Mouse (Mus musculus) limb, embryonic 14.5 days (tissue): ENCODE measurements around the gene Ocrl. TPM values are rescaled to one million over a fixed set of nuclear protein-coding genes. Genes with fewer than 3 reads are reported as not detected.
A peak's percentile ranks its signal among the peaks of the same experiment; 100 is the strongest.

Experiments used
- ATAC-seq: fragments of 200-750 bp; cut with Nextera tagmentation; 2 replicates; pipeline ENCODE4 v1.8.0; 2017; ENCODE audit warnings: low read depth, moderate number of reproducible peaks, moderate TSS enrichment; ENCODE audit not compliant: low FRiP score
- DNase-seq: peaks from one replicate; pipeline ENCODE4 v3.0.0-alpha.2; 2015; ENCODE audit warnings: low spot score
- H3K27ac ChIP-seq: fragments of 300-500 bp; sonication (generic); replicated peaks from 2 replicates; pipeline ENCODE4 v1.5.1; 2014; ENCODE audit warnings: low read depth, mild to moderate bottlenecking, low read length, moderate library complexity, mixed read lengths
- H3K27me3 ChIP-seq: fragments of 300-500 bp; sonication (generic); 2 replicates; pipeline ENCODE4 v1.6.1; 2014; ENCODE audit warnings: low read length, mixed read lengths; ENCODE audit not compliant: control insufficient read depth, insufficient read depth
- H3K36me3 ChIP-seq: fragments of 300-500 bp; sonication (generic); 2 replicates; pipeline ENCODE4 v1.6.1; 2014; ENCODE audit warnings: mild to moderate bottlenecking, low read length, moderate library complexity, mixed read lengths; ENCODE audit not compliant: control insufficient read depth, insufficient read depth
- H3K4me1 ChIP-seq: fragments of 300-500 bp; sonication (generic); 2 replicates; pipeline ENCODE4 v1.6.1; 2014; ENCODE audit warnings: antibody characterized with exemption, low read length, mixed read lengths; ENCODE audit not compliant: control insufficient read depth, insufficient read depth
- H3K4me2 ChIP-seq: fragments of 300-500 bp; sonication (generic); replicated peaks from 2 replicates; pipeline ENCODE4 v1.6.1; 2014; ENCODE audit warnings: low read depth, mild to moderate bottlenecking, low read length, moderate library complexity; ENCODE audit not compliant: severe bottlenecking
- H3K4me3 ChIP-seq: fragments of 300-500 bp; sonication (generic); replicated peaks from 2 replicates; pipeline ENCODE4 v1.5.1; 2014; ENCODE audit warnings: low read length
- H3K9ac ChIP-seq: fragments of 300-500 bp; sonication (generic); 2 replicates; pipeline ENCODE4 v1.6.1; 2014; ENCODE audit warnings: mild to moderate bottlenecking, low read depth, low read length, moderate library complexity; ENCODE audit not compliant: severe bottlenecking
- H3K9me3 ChIP-seq: fragments of 300-500 bp; sonication (generic); 2 replicates; pipeline ENCODE4 v1.6.1; 2016; ENCODE audit warnings: low read length; ENCODE audit not compliant: control insufficient read depth
- POLR2A ChIP-seq: fragments of 200-500 bp; IDR thresholded peaks from 2 replicates; pipeline ENCODE4 v1.8.0; 2012; ENCODE audit warnings: inconsistent platforms, mild to moderate bottlenecking, moderate library complexity, borderline replicate concordance; ENCODE audit not compliant: insufficient read depth, insufficient read length; ENCODE audit errors: extremely low read depth
- WGBS: fragments of 180-500 bp; shearing (Covaris S2); extraction: QIAGEN DNeasy Blood & Tissue Kit; methylation state at CpG from one replicate; pipeline ENCODE4 v1.1.7; 2014; 5-methylcytosine and 5-hydroxymethylcytosine counted together
- polyA plus RNA-seq, 2 experiments: library from polyadenylated mRNA; depleted of rRNA in 1 of 2; stranded (reverse) in 1 of 2; unstranded in 1 of 2; fragments of >200 nt; fragmentation: Nextera tagmentation in 1 of 2; extraction: Ambion mirVana in 1 of 2; gene quantifications; 2 replicates each; pipeline versions ENCODE4 v1.2.1 to v1.2.3; 2012 to 2014

Ocrl gene
- polyA plus RNA-seq, 2 experiments, result 21.8 to 50.0 TPM

GRCm38 (mm10) chrX:47920541-47920940, 8.4 kb downstream of the Ocrl start:
- Histone ChIP-seq H3K9me3 (no peaks in the 10 kb centered on the region), H3K9ac (no peak overlapping the region), H3K36me3 (peaks cover 8% of the 10 kb centered on the region; the same call in 1 of the 2 replicates), H3K4me3 (no peak overlapping the region), H3K4me1 (no peaks in the 10 kb centered on the region), H3K27me3 (no peaks in the 10 kb centered on the region), H3K27ac (no peak overlapping the region), H3K4me2 (no peak overlapping the region)
- ATAC-seq (no peak), DNase-seq (no peak)
- 86% methylated on average over 5 of the region's 5 CpGs for WGBS
- TF ChIP-seq POLR2A, result no peak

DNA sequence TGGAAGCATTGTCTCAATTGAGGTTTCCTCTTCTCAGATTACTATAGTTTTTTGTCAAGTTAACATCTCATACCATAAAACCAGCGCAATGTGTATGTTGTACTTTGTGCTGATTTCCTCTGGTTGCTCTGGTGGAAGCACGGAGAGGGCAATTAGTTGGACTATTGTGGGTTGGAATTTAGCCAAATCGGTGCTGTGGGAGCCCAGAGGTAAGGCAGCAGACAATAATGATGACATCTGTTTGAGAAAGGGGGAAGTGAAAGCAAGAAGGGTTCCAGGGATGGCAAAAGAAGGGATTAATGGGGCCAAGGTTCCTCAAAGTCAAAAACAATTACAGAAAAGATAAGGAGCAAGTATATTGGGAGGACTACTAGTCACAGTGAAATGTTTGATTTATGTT, 15.8 kb downstream of the Ocrl start:
- H3K27me3 ChIP-seq, result no peaks in the 10 kb centered on the region

DNA sequence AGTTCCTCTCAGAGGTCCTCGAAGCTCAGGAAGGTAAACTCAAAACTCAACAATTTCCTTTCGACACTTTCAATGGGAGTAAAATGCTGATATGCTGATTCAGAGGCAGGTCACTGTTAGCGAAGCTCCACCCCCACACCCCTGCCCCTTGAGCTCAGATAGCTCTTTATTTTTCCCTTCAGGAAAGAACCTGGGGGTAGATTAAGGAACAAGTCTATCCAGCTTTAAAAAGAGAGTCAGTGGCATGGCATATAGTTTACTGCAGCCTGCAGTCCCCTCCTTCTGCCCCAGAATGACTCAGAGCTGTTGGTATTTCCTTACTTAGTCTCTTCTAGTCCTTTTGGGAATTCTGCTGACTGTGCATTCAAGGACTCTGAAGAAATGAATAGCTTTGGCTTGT, 18.3 kb downstream of the Ocrl start:
- DNase-seq, result no peak

More for the DNA sequence above, 15.8 kb downstream of the Ocrl start:
- no peak overlapping the region for H3K4me2 ChIP-seq
- H3K9me3 ChIP-seq, result no peaks in the 10 kb centered on the region
- no peaks in the 10 kb centered on the region; the same call in 1 of the 2 replicates for H3K36me3 ChIP-seq
- no peak overlapping the region for H3K27ac ChIP-seq
- H3K4me3 ChIP-seq, result no peak overlapping the region
- 63% methylated on average over 3 of the region's 3 CpGs for WGBS
- no peak overlapping the region for H3K9ac ChIP-seq
- no peak for ATAC-seq
- TF ChIP-seq POLR2A, result no peak
- DNase-seq, result no peak
- H3K4me1 ChIP-seq, result no peaks in the 10 kb centered on the region

GRCm38 (mm10) chrX:47934352-47934751, 22.2 kb downstream of the Ocrl start:
- Histone ChIP-seq H3K9ac (no peak overlapping the region), H3K36me3 (peaks cover 4% of the 10 kb centered on the region; the same call in 1 of the 2 replicates), H3K4me3 (no peak overlapping the region), H3K9me3 (no peaks in the 10 kb centered on the region), H3K4me2 (no peak overlapping the region), H3K4me1 (no peaks in the 10 kb centered on the region), H3K27ac (no peak overlapping the region), H3K27me3 (no peaks in the 10 kb centered on the region)
- TF ChIP-seq POLR2A, result no peak
- WGBS, result 85% methylated on average over 11 of the region's 11 CpGs
- ATAC-seq, result no peak
- no peak for DNase-seq

More for the DNA sequence above, 18.3 kb downstream of the Ocrl start:
- no peak for TF ChIP-seq POLR2A
- peaks cover 4% of the 10 kb centered on the region; the same call in 1 of the 2 replicates for H3K36me3 ChIP-seq
- H3K9me3 ChIP-seq, result no peaks in the 10 kb centered on the region
- H3K27me3 ChIP-seq, result no peaks in the 10 kb centered on the region
- no peaks in the 10 kb centered on the region for H3K4me1 ChIP-seq
- H3K4me2 ChIP-seq, result no peak overlapping the region
- H3K9ac ChIP-seq, result no peak overlapping the region
- H3K27ac ChIP-seq, result no peak overlapping the region
- ATAC-seq, result no peak
- 76% methylated on average over 3 of the region's 3 CpGs for WGBS
- no peak overlapping the region for H3K4me3 ChIP-seq

GRCm38 (mm10) chrX:47936885-47937284, 24.7 kb downstream of the Ocrl start:
- Histone ChIP-seq H3K9me3 (no peaks in the 10 kb centered on the region), H3K4me2 (no peak overlapping the region), H3K4me3 (no peak overlapping the region), H3K4me1 (no peaks in the 10 kb centered on the region), H3K9ac (no peak overlapping the region), H3K27me3 (no peaks in the 10 kb centered on the region), H3K27ac (no peak overlapping the region), H3K36me3 (peaks cover 4% of the 10 kb centered on the region; the same call in 1 of the 2 replicates)
- ATAC-seq (no peak), DNase-seq (no peak)
- no peak for TF ChIP-seq POLR2A
- WGBS, result 72% methylated on average over 5 of the region's 5 CpGs

- WGBS, result 9% methylated on average over 2 of the region's 2 CpGs
- TF ChIP-seq POLR2A, result no peak
- H3K9ac ChIP-seq, result no peak overlapping the region
- no peaks in the 10 kb centered on the region for H3K27me3 ChIP-seq
- no peaks in the 10 kb centered on the region for H3K4me1 ChIP-seq
- ATAC-seq, result no peak
- peak; percentile 14 for DNase-seq
- no peak overlapping the region for H3K4me3 ChIP-seq
- H3K9me3 ChIP-seq, result no peaks in the 10 kb centered on the region
- peaks cover 4% of the 10 kb centered on the region; the same call in 1 of the 2 replicates for H3K36me3 ChIP-seq
- H3K4me2 ChIP-seq, result no peak overlapping the region
- no peak overlapping the region for H3K27ac ChIP-seq
These were observed 25.6 kb downstream of the Ocrl start for GRCm38 (mm10) chrX:47937740-47938139.
